24 mouse cellular contexts compared by ENCODE assay signal in genomic region chr1:183141329-183141728, GRCm38 (mm10).
DNase-seq lines count a peak whose midpoint lies in the region; ATAC-seq and TF ChIP-seq lines count a peak whose summit lies in the region.
"Had no signal": no experiment of that assay in that cellular context is flagged by ENCODE, and none has a peak within 500 bp of the region (broad histone marks: within the 10 kb centered on the region; RNA-seq: fewer than 3 reads in every experiment).

No protein-coding gene starts in this region.

- H3K27ac ChIP-seq in heart, embryonic 10.5 days, result peak overlapping the region; percentile 60
- H3K27ac ChIP-seq in midbrain, embryonic 11.5 days (ENCODE audit: low read depth, low read length), result no peak overlapping the region
- no peak overlapping the region for H3K27ac ChIP-seq in midbrain, postnatal 0 days (ENCODE audit: low read depth, low read length)
- peak overlapping the region; percentile 69; the same call in 1 of the 2 replicates for H3K27ac ChIP-seq in embryonic facial prominence, embryonic 10.5 days (replicated peaks)
- peak overlapping the region; percentile 82 for H3K27ac ChIP-seq in limb, embryonic 13.5 days
- H3K27ac ChIP-seq: left cerebral cortex, adult 2 months; liver, embryonic 15.5 days had no signal

- no peaks in the 10 kb centered on the region for H3K36me3 ChIP-seq in heart, embryonic 10.5 days
- H3K36me3 ChIP-seq in midbrain, embryonic 11.5 days (ENCODE audit: control insufficient read depth, insufficient read depth, low read length), result no peaks in the 10 kb centered on the region
- no peaks in the 10 kb centered on the region for H3K36me3 ChIP-seq in midbrain, postnatal 0 days (ENCODE audit: insufficient read depth, low read length)
- H3K36me3 ChIP-seq in embryonic facial prominence, embryonic 10.5 days (replicated peaks), result no peaks in the 10 kb centered on the region
- H3K36me3 ChIP-seq in limb, embryonic 13.5 days, result 0 out of 2 replicates have a peak, but pooled peaks cover 3% of the 10 kb centered on the region
- H3K36me3 ChIP-seq: embryonic facial prominence, embryonic 12.5 days; liver, embryonic 15.5 days had no signal

- WGBS in heart, embryonic 10.5 days, result 43% methylated on average over 2 of the region's 2 CpGs
- WGBS in midbrain, embryonic 11.5 days, result 44% methylated on average over 2 of the region's 2 CpGs
- 56% methylated on average over 2 of the region's 2 CpGs for WGBS in midbrain, postnatal 0 days
- 22% methylated on average over 2 of the region's 2 CpGs for WGBS in embryonic facial prominence, embryonic 10.5 days
- 39% methylated on average over 2 of the region's 2 CpGs for WGBS in limb, embryonic 13.5 days

- DNase-seq in heart, embryonic 10.5 days (ENCODE audit: low spot score), result no peak
- no peak for DNase-seq in heart, postnatal 36 days
- peak; percentile 74 for DNase-seq in midbrain, embryonic 11.5 days (ENCODE audit: low spot score, missing footprints)
- DNase-seq in midbrain, postnatal 0 days (ENCODE audit: low spot score), result no peak
- DNase-seq in embryonic facial prominence, embryonic 10.5 days (ENCODE audit: low spot score), result no peak
- no peak for DNase-seq in Muller cell, postnatal 12 days (ENCODE audit: inconsistent ontology term)
- no peak for DNase-seq in layer of hippocampus, postnatal 10 days (ENCODE audit: low spot score in 2 of 2)
- DNase-seq: adrenal gland, adult 8-10 months; cerebellum, adult 8-10 months; cerebellum, postnatal 25 days; forebrain, postnatal 0 days; kidney, adult 9 months; kidney, postnatal 14 days; layer of hippocampus, adult 9-11 months; lung, embryonic 14.5 days; lung, postnatal 14 days; right cerebral cortex, postnatal 14 days; thymus, postnatal 4 days had no signal

- H3K4me1 ChIP-seq in heart, embryonic 10.5 days, result peaks cover 63% of the 10 kb centered on the region
- peaks cover 35% of the 10 kb centered on the region for H3K4me1 ChIP-seq in midbrain, embryonic 11.5 days (ENCODE audit: control insufficient read depth, insufficient read depth, low read length)
- H3K4me1 ChIP-seq in midbrain, postnatal 0 days (ENCODE audit: insufficient read depth, low read length), result peaks cover 4% of the 10 kb centered on the region; the same call in 1 of the 2 replicates
- H3K4me1 ChIP-seq in embryonic facial prominence, embryonic 10.5 days, result peaks cover 71% of the 10 kb centered on the region
- H3K4me1 ChIP-seq in limb, embryonic 13.5 days, result peaks cover 87% of the 10 kb centered on the region

- no peak overlapping the region for H3K9ac ChIP-seq in midbrain, embryonic 11.5 days (ENCODE audit: low read length)
- no peak overlapping the region for H3K9ac ChIP-seq in midbrain, postnatal 0 days (replicated peaks; ENCODE audit: low read length, poor library complexity, severe bottlenecking)
- H3K9ac ChIP-seq in limb, embryonic 13.5 days, result no peak overlapping the region
- H3K9ac ChIP-seq: embryonic facial prominence, embryonic 12.5 days; forebrain, postnatal 0 days; liver, embryonic 15.5 days; lung, embryonic 14.5 days had no signal

- no peak for TF ChIP-seq CTCF in midbrain, postnatal 0 days (IDR thresholded peaks at IDR 0.05)

- H3K9me3 ChIP-seq in heart, embryonic 10.5 days, result no peaks in the 10 kb centered on the region
- H3K9me3 ChIP-seq in midbrain, embryonic 11.5 days (ENCODE audit: control insufficient read depth, low read length), result no peaks in the 10 kb centered on the region
- no peaks in the 10 kb centered on the region for H3K9me3 ChIP-seq in midbrain, postnatal 0 days (ENCODE audit: low read length)
- no peaks in the 10 kb centered on the region for H3K9me3 ChIP-seq in embryonic facial prominence, embryonic 10.5 days
- H3K9me3 ChIP-seq in limb, embryonic 13.5 days, result no peaks in the 10 kb centered on the region
- H3K9me3 ChIP-seq: embryonic facial prominence, embryonic 12.5 days; liver, embryonic 15.5 days had no signal

- ATAC-seq in midbrain, embryonic 11.5 days (ENCODE audit: low FRiP score), result peak; percentile 51
- no peak for ATAC-seq in midbrain, postnatal 0 days (ENCODE audit: low FRiP score)
- ATAC-seq in limb, embryonic 13.5 days (ENCODE audit: low FRiP score, low read depth), result no peak
- ATAC-seq: intestine, embryonic 16.5 days had no signal

- no peaks in the 10 kb centered on the region for H3K27me3 ChIP-seq in heart, embryonic 10.5 days (ENCODE audit: insufficient read depth, poor library complexity, severe bottlenecking)
- no peaks in the 10 kb centered on the region for H3K27me3 ChIP-seq in midbrain, embryonic 11.5 days (ENCODE audit: control insufficient read depth, insufficient read depth, low read length)
- no peaks in the 10 kb centered on the region for H3K27me3 ChIP-seq in midbrain, postnatal 0 days (ENCODE audit: insufficient read depth, low read length)
- peaks cover 26% of the 10 kb centered on the region; the same call in 1 of the 2 replicates for H3K27me3 ChIP-seq in embryonic facial prominence, embryonic 10.5 days (replicated peaks; ENCODE audit: low read depth, poor library complexity, severe bottlenecking)
- no peaks in the 10 kb centered on the region for H3K27me3 ChIP-seq in limb, embryonic 13.5 days
- H3K27me3 ChIP-seq: embryonic facial prominence, embryonic 12.5 days; liver, embryonic 15.5 days had no signal

- no peak overlapping the region for H3K4me3 ChIP-seq in heart, embryonic 10.5 days
- H3K4me3 ChIP-seq in midbrain, embryonic 11.5 days (ENCODE audit: low read depth, low read length), result no peak overlapping the region
- H3K4me3 ChIP-seq in midbrain, postnatal 0 days (ENCODE audit: low read depth, low read length), result no peak overlapping the region
- H3K4me3 ChIP-seq in embryonic facial prominence, embryonic 10.5 days, result no peak overlapping the region
- no peak overlapping the region for H3K4me3 ChIP-seq in limb, embryonic 13.5 days
- H3K4me3 ChIP-seq: embryonic facial prominence, embryonic 12.5 days; left cerebral cortex, adult 2 months; liver, embryonic 15.5 days had no signal

- H3K4me2 ChIP-seq in midbrain, embryonic 11.5 days, result no peak overlapping the region
- no peak overlapping the region for H3K4me2 ChIP-seq in midbrain, postnatal 0 days (ENCODE audit: low read depth, low read length, poor library complexity, severe bottlenecking)
- H3K4me2 ChIP-seq in limb, embryonic 13.5 days (replicated peaks), result peak overlapping the region; percentile 42
- H3K4me2 ChIP-seq: embryonic facial prominence, embryonic 12.5 days; heart, embryonic 11.5 days; liver, embryonic 15.5 days; lung, embryonic 14.5 days had no signal

- intact Hi-C loops in heart, postnatal 36 days (cut with DNase I), result no loop called here

Comparison
In these comparisons a context has a peak if more than half of its experiments do, and no peak if none do; other contexts are left out.
1. H3K27ac ChIP-seq: peak in heart, embryonic 10.5 days (single experiment), embryonic facial prominence, embryonic 10.5 days (single experiment) and limb, embryonic 13.5 days (single experiment); none in midbrain, embryonic 11.5 days (single experiment) and midbrain, postnatal 0 days (single experiment).